Mouse (Mus musculus): ENCODE results near the gene Zfp143.
"Not testable (repeated sequence)": the region's sequence is repeated elsewhere in the genome, so short reads cannot be mapped to it uniquely, and the experiment has no call there.

Gene Zfp143

DNA sequence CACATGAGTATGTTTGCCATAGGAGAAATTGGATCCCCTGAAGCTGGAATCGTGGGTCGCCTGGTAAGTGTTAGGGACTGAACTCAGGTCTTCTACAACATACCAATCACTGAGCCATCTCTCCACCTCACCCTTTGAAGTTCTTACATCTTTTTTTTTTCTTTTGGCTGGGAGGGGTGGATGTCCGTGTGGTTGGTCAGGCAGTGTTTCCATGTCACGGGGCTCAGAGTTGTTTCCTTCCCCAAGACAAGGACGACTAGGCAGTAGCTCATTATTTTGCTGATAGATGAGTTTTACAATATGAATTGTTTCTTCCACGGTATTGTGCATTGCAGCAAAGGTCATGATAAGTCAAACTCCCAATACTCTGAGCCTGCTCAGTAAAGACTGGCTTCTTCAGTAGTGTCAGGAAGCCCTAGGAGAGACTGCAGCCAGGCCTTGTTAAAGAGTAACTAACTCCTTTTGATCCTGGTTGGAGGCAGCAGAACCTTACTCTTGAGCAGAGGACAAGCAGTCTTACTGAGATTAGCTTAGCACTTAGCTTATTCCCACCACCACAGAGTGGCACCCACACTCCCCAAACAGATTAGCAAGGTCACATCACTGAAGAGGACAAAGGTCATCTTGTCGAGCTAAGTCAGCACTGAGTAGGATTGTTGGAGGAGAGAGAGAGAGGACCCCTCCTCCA is 36.2 kb downstream of the Zfp143 start:
- DNase-seq = peak; percentile 11 to 47

DNA sequence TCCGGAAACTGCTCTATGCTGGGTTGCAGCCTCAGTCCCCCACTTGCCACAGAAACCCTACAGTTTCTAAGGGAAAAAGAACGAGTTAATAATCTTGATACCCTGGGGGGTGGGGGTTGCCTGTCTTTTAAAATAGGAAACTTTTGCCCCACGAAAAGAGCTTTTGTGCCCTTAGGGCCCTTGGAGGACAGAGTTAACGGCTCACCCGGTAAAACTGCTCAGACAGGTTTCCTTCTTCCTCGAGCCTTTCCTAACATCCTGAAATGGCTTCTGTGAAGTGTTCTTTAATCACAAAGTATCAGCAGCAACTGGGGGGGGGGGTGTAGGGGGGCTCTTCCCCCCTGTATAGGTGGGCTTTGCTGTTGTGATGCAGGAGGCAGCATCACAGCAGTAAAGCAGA is 39.8 kb downstream of the Zfp143 start:
- DNase-seq = peak in 1 of 2 experiments; percentile 30

DNA sequence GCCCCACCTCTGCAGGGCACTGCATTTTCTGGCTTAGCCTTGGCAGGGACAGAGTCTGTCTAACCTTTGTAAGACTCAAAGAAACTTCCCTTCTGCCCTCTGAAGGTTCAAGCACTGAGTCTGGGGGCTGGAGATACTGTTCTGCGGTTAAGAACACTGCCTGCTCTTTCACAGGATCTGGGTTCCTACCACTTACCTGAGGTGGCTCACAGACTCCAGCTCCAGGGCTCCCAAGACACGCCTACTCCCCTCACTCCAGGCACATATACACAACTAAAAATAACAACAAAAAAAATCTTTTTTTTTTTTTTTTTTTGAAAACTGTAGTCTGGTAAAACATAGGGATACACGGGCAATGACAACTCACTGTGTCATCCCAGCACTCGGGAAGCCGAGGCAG is 40.2 kb downstream of the Zfp143 start:
- no peak for DNase-seq

DNA sequence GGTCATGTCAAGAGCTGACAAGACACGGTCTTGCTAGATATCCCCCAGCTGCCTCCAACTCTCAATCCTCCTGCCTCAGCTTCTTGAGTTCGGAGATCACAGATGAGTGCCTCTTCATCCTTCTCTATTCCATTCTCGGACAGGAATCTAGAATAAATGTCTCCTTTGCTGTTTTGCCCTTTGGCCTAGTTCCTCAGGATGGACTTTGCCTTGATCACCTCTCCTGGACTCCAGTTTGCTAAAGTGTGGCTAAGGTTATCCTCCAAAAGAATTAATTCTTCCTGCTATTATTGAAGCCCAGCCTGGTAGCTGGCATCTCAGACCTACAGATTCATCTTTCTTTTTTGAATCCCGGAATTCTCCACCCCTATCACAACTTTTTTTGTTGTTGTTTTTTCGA is 44.0 kb downstream of the Zfp143 start:
- DNase-seq = no peak

DNA sequence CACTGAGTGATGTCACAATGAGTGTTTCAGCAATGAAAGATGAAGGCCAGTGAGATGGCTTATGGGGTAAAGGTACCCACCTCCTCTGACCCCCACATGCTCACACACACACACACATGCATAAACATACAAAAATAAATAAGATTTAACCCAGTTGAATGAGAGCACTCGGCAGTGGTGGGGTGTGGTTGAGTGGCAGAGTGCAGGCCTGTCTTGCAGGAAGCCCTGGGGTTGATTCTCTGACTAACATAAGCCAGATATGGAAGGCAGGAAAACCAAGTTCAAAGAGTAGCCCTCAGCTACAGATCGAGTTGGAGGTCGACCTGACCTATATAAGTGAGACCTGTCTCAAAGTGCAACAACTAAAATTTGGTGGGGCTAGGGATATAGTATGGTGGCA is 45.6 kb downstream of the Zfp143 start:
- DNase-seq = no peak

DNA sequence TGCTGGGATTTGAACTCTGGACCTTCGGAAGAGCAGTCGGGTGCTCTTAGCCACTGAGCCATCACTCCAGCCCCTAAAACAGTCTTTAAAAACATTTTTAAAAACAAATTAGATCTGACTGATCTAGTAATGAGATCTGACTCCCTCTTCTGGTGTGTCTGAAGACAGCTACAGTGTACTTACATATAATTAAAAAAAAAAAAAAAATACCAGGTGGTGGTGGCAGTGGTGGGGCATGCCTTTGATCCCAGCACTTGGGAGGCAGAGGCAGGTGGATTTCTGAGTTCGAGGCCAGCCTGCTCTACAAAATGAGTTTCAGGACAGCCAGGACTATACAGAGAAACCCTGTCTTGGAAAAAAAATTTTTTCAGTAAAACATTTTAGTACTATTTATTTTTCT is 47.5 kb downstream of the Zfp143 start:
- not testable (repeated sequence) for DNase-seq

DNA sequence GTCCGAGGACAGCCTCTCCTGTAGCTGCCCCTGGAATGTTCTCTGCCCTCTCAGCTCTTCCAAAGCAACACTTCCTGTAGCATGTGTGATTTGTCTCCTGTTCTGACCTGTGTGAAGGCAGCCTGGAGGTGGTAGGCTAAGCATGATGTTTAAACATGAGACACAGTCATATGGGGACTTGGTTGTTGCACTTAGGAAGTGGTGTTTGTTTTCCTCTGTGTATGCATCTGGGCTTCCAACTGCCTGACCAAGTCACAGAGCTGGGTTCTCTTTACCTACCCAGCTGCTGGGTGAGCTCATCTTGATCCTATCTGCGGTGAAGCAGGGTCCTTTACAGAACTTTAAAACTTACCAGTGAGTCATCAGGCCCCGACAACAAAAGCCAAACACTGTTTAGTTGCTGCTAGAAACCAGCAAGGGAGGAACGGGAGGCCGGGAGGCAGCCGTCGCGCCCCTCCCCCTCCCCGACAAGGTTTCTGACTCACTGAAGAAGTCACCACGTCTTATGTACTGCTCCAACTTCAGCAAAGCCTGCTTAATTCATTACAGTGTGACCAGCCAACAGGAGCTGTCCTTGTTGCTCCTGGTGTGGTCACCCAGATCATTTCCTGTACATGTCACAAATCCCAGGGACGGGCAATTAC is 48.1 kb downstream of the Zfp143 start:
- peak; percentile 82 to 90 for DNase-seq

DNA sequence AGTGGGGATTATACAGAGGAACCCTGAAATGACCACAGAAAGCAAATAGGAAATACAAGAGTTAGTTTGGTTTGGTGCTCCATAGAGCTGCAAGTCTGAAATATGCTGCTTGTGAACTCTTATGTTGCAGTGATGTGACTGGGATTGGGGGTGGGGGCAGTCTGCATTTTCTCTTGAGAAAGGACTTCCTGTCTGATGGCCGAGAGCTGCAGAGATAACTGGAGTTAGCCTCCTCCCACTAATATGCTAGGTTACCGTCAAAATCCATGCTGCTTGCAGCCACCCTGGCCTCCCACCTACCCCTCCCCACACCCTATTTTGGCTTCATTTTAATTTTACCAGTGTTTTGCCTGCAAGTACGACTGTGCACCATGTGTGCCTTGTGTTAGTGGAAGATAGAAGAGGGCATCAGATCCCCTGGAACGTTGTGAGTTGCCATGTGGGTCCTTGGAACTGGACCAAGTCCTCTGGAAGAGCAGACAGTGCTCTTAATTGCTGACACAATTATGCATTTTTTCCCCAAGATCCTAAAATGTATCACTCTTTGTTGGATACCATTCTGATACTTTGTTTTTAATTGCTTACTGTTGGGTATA is 49.1 kb downstream of the Zfp143 start:
- peak; percentile 40 to 59 for DNase-seq

DNA sequence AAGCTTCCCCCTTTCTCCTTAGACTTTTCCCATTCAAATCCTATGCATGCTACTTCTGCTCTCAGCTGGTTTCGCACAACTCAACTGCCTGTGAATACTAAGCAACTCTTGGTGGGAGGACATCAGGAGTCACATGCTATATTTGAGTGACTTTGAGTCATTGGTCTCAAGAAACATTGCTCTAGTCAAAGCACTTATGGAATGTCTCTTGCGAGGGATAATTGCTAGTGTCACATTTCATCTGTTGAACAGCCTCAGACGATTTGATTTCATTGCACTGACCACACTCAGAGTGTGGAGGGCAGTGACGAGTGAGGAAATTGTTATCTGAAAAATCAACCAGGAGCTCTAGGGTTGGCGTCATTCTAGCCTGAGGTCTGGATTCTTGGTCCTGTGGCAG is 53.7 kb downstream of the Zfp143 start:
- no peak for DNase-seq

DNA sequence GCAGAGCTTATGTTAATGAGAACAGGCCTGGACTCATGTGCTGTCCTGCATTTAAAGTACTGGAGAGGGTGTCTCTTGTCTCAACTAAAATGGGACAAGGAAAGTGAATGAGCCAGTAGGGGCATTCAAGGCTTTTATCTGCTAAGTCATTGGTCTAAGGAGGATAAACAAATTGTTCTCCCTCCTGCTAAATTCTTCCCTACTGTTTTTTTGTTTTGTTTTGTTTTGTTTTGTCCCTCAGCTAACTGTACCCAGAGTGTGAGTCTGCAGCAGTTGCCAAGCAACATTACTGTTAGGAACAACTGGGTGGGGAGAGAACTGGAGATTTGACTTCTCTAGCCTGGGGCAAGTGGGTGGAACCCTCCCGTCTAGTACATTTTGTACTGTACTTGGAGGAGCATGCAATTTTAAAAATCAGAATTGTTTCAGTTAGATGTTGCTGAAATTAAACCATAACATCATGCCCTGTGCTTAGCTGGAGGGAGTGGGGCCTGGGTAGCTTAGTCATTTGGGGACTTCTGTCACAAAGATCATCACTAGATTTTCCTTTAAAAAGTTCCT is 55.8 kb downstream of the Zfp143 start:
- peak in 1 of 2 experiments; percentile 28 for DNase-seq

DNA sequence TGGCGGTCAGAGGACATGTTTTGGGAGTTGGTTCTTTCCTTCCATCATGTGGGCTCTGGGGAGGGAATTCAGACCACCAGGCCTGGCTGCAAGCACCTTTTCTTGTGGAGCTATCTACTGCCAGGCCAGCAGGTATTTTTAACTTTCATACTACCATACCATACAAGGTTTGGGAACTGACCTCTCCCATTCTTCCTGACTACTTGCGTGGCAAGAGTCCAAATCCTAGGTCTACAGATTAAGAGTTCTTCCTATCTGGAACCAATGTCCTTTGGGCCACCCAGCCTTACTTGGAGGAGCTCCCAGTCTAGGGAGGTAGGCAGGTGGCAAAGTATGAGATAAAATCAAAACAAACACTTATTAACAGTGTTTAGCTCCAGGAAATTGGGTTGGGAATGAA is 57.4 kb downstream of the Zfp143 start:
- no peak for DNase-seq

DNA sequence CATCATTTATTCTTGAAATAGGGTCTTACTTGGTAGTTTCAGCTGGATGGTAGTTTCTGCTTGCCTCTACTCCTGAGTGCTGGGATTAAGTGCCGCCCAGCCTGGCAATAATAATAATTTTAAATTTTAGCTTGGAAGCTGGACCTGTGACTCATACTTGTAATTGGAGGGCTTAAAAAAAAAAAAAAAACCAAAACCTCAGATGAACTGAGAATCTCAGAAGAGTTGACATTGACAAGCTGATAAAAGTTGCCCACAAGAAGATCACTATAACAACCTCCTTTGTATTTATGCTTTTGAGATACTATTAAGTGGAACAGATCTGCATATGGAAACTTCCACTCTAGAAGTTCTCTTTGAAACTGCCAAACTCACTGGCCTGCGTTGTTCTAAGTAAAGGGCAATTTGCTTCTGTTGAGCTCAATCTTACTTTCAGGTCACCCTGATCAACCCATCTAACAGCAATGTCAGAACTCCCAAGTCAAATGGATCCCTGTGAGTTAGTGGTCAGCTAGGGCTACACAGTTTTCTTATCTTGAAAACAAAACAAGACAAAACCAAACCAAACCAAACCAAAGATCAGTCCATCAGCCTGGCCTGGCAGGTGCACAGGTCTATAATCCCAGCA is 59.3 kb downstream of the Zfp143 start:
- no peak for DNase-seq

DNA sequence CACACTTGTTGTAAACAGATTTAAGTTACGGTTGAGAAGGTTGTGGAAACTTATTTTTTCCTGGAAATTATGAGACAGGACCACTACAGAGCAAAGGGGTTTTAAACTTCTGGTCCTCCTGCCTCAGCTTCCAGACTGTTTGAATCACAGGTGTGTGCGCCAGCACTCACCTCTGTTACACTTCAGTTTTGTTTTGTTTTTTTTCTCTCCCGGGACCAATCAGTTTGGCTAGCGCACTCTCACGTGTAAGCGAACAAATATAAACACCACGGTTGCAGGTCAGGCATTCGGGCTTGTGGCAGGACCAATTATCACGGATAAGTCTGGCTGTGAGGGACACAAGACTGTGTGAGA is 60.1 kb downstream of the Zfp143 start:
- no peak for DNase-seq

DNA sequence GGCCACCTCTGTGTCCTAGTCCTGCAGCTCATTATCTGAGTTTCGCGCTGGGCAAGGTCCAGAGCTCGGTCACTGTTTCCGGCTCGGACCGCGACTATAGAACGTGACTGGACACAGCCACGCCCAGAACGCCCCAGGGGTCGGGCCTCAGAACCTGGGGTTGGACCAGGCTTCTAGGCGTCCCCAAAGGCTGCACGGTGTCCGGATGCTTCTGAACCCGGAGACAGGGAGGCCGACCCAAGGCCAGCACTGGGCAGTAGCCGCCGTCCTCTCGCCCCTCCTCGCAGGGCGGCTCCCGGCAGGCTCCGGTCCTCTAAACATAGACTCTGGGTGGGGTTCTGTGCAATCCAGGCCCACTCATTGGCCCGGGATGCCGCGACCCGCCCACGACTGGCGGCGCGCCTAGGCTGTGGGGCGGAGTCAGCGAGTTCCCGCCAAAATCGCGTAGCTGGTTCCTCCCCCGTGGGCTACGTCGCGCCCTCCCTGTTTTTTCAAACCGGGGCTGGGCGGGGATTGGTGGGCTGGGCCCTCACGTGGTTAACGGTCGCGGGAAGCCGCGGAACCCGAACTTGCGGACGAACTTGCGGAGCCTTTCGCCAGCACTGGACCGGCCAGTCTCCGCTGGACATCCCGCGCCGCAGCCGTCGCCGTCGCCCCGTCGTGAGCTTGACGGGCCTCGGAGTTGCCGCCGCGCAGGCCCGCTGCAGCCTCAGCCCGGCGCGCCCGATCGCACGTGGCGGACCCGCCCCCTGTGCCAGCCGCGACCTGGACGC is 60.7 kb downstream of the Zfp143 start, which contains the start of gene Wee1:
Wee1 (plus strand) TSS at position 531 of the 773 bp plus-strand sequence.
- peak; percentile 98 to 99 for DNase-seq

DNA sequence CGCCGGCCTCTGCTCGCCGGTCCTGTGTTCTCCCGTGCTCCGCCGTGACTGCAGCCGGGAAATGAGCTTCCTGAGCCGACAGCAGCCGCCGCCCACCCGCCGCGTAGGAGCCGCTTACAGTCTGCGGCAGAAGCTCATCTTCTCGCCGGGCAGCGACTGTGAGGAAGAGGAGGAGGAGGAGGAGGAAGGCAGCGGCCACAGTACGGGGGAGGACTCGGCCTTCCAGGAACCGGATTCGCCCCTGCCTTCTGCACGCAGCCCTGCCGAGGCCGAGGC is 61.2 kb downstream of the Zfp143 start:
- no peak for DNase-seq

DNA sequence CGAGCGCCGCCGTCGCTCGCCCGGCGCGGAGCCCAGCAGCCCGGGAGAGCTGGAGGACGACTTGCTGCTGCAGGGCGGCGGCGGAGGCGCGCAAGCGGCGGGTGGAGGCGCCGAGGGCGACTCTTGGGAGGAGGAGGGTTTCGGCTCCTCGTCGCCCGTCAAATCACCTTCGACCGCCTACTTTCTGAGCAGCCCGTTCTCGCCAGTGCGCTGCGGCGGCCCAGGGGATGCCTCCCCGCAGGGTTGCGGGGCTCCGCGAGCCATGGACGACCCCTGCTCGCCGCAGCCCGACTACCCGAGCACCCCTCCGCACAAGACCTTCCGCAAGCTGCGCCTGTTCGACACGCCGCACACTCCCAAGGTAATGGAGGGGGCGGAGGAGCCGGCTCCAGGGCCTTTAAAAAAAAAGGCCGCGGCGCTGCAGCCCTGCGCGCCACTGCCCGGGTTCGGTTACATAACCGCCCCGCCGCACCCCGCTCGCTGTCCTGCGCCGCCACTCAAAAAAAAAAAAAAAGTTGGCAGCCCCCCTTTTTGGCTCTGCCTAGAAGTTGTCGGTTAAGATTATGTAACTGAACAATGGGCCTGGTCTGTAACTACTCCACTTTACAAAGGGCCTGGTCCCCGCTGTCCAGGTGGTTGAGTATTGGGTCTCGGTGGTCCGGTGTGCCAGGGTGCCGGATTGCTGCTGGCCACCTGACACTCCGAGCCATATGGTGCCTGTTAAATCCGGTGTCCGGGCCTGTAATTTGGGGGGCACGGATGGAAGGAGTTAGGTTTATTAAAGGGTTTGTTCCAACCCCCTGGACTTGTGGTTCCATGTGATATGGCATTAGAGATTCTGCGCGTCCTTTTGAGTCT is 61.8 kb downstream of the Zfp143 start:
- DNase-seq = peak; percentile 68 to 82

DNA sequence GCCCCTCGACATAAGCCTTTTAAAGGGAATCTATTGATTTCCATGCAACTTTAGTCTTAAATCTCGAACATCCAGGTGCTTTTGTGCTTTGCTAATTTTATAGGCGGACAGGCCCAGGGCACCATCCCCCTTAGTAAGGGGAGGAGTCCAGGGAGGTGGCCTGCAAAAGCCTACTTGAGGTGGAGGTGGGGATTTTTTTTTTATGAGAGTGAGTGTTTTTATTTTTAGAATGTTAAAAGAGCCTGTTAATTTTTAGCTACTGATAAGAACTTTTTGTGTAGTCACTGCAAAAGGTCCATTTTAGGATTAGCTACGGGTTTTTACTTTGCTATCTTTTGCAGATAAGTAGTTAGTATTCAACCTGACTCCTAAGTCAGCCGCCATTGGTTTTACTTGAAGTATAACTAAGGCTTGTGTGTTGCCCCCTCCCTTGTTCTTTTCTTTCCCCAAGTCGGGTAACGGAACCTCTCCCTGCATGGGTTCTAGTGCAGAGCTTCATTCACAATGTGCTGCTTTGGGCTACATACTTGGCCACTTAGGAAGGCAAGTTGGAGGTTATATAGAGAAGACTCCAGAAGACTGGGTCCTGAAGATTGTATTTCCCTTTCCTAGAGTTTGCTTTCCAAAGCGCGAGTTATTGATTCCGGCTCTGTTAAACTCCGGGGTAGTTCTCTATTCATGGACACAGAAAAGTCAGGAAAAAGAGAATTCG is 63.0 kb downstream of the Zfp143 start:
- DNase-seq = peak; percentile 19 to 22

DNA sequence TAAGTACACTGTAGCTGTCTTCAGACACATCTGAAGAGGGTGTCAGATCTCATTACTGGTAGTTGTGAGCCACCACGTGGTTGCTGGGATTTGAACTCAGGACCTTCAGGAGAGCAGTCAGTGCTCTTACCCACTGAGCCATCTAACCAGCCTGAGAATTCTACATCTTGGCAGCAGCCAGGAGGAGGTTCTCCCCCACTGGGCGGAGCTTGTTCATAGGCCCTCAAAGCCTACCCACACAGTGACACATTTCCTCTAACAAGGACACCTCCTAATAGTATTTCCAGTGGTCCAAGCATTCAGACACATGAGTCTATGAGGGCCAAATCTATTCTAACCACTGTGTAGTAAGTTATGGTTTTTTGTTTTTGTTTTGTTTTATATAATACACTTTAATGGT is 67.5 kb downstream of the Zfp143 start:
- no peak for DNase-seq

DNA sequence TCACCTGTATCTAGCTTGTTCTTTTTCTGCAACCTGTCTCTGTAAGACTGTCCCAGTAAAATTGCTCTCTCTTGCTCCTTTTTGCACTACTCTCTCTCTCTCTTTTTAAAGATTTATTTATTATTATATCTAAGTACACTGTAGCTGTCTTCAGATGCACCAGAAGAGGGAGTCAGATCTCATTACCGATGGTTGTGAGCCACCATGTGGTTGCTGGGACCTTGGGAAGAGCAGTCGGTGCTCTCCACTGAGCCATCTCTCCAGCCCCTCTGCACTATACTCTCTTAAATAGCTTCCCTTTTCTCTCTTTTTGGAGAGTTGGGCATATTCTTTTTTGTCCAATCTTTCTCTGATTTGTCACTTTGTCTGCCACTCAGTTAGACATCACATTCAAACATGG is 71.3 kb downstream of the Zfp143 start:
- not testable (repeated sequence) for DNase-seq

DNA sequence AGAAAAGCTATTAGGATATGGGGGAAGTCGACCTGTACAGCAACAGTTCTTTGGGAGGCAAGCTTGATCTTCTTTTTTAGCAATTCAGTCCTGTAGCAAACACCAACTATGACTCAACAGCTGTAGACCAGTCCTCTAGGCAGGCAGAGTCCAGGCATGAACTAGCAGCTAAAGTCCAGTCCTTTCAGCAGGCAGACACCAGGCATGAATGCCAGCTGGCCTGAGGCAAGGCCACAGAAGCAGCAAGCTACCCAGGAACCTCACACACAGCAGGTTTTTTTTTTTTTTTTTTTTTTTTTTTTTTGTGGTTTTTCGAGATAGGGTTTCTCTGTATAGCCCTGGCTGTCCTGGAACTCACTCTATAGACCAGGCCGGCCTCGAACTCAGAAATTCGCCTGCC is 73.0 kb downstream of the Zfp143 start:
- DNase-seq = no peak

DNA sequence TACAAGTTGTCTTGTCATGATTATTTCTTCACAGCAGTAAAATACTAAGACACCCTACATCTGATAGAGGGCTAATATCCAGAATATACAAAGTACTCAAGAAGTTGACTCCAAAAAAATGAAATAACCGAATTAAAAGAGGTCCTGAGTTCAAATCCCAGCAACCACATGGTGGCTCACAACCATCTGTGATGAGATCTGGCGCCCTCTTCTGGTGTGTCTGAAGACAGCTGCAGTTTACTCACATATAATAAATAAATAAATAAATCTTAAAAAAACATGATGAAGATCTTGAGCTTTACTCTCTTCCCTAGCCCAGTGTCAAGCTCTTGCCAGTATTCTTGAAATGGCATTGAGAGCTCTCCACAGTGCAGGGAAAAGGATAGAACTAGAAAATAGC is 77.5 kb downstream of the Zfp143 start:
- peak in 1 of 2 experiments; percentile 12 for DNase-seq

Data from kidney, postnatal 4 days (tissue).